Mouse (Mus musculus) neural tube, embryonic 13.5 days (tissue): ENCODE results near the gene Cdh23. TPM values are rescaled to one million over a fixed set of nuclear protein-coding genes. Genes with fewer than 3 reads are reported as not detected.
A peak's percentile ranks its signal among the peaks of the same experiment; 100 is the strongest.

Source experiments
- ATAC-seq: fragments of 200-750 bp; cut with Nextera tagmentation; 2 replicates; pipeline ENCODE4 v1.8.0; 2017; ENCODE audit warnings: low read depth, mild to moderate bottlenecking, moderate TSS enrichment, moderate library complexity
- H3K27ac ChIP-seq: fragments of 300-500 bp; sonication (generic); replicated peaks from 2 replicates; pipeline ENCODE4 v1.5.1; 2015; ENCODE audit warnings: moderate library complexity, mild to moderate bottlenecking, inconsistent platforms
- H3K27me3 ChIP-seq: fragments of 300-500 bp; sonication (generic); 2 replicates; pipeline ENCODE4 v1.6.1; 2015; ENCODE audit warnings: mild to moderate bottlenecking, inconsistent platforms
- H3K36me3 ChIP-seq: fragments of 300-500 bp; sonication (generic); 2 replicates; pipeline ENCODE4 v1.6.1; 2015; ENCODE audit warnings: mild to moderate bottlenecking, inconsistent platforms
- H3K4me1 ChIP-seq: fragments of 300-500 bp; sonication (generic); replicated peaks from 2 replicates; pipeline ENCODE4 v1.6.1; 2015; ENCODE audit warnings: inconsistent platforms
- H3K4me2 ChIP-seq: fragments of 300-500 bp; sonication (generic); 2 replicates; pipeline ENCODE4 v1.6.1; 2015; ENCODE audit warnings: inconsistent platforms, mild to moderate bottlenecking, moderate library complexity
- H3K4me3 ChIP-seq: fragments of 300-500 bp; sonication (generic); 2 replicates; pipeline ENCODE4 v1.5.1; 2015; ENCODE audit warnings: mild to moderate bottlenecking, inconsistent platforms
- H3K9ac ChIP-seq: fragments of 300-500 bp; sonication (generic); 2 replicates; pipeline ENCODE4 v1.6.1; 2015; ENCODE audit warnings: moderate library complexity, mild to moderate bottlenecking, inconsistent platforms
- H3K9me3 ChIP-seq: fragments of 300-500 bp; sonication (generic); 2 replicates; pipeline ENCODE4 v1.6.1; 2016; ENCODE audit warnings: inconsistent platforms
- WGBS: fragments of 180-500 bp; shearing (Covaris S2); methylation state at CpG from one replicate; pipeline ENCODE4 v1.1.7; 2015; 5-methylcytosine and 5-hydroxymethylcytosine counted together
- polyA plus RNA-seq: library from polyadenylated mRNA; unstranded; fragments of >200 nt; fragmentation: Nextera tagmentation; extraction: Ambion mirVana; gene quantifications from 2 replicates; pipeline ENCODE4 v1.2.1, GENCODE M21; 2015

The Cdh23 gene
- polyA plus RNA-seq, 1 experiment from 2014 or later: 1.4 TPM

DNA sequence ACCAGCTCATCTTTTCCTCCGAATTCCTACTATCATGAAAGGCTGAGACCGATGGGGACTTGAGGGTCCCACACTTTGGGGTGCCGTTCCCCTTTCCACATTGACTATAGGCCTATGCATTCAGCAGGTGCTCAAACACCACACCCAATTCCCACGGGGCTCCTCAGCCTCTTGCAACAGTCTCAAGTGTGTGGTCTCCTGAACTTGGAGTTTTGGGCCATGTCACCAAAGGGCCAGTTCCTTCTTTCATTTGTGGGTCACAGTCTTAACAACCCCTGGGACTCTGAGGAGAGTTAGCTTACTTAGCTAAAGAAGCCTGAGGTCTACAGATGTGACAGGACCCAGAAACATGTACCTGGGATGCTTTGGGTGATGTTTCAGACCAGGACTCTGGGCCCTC is 380.1 kb downstream of the Cdh23 start:
- H3K36me3 ChIP-seq: no peaks in the 10 kb centered on the region
- no peak overlapping the region for H3K27ac ChIP-seq
- no peak for ATAC-seq
- no peak overlapping the region for H3K4me3 ChIP-seq
- H3K9ac ChIP-seq: no peak overlapping the region
- H3K4me2 ChIP-seq: no peak overlapping the region
- no peaks in the 10 kb centered on the region for H3K9me3 ChIP-seq
- H3K4me1 ChIP-seq: no peaks in the 10 kb centered on the region
- no peaks in the 10 kb centered on the region for H3K27me3 ChIP-seq
- WGBS: 91% methylated on average over 4 of the region's 4 CpGs

DNA sequence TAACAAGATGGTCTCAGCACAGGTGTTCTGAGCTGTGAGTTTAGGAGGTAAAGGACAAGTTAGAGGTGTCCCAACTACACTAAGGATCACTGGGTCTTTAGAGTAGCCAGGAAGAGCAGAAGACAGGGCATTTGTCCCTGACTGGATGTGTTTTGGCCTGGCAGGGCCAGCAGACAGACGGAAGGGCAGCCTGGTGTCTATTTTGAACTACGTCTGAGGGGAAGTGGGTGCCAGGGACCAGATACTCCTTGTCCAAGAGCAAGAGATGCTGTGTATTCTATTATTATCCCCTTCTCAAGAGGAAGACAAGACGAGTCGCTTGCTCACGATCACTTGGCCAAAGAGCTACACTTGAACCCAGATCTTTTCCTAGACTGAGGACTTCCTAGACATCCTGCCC is 382.7 kb downstream of the Cdh23 start:
- no peak for ATAC-seq

DNA sequence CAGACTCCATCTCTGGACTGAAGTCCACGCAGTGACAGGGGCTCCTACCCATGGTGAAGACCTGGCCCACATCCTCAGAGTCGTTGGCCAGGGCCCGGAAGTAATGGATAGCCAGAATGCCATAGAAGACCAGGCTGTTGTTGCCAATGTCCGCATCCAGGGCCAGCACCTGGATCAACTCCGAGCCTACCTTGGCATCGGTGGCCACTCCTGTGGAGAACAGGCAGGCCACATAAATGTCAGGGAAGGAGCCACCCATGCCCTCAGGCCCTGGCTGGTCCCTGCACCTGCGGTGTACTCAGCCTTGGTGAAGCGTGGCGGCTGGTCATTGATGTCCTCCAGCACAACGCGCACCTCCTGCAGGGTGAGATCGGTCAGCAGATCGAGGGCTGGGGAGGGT is 385.7 kb downstream of the Cdh23 start:
- Histone ChIP-seq H3K4me3 (no peak overlapping the region), H3K36me3 (no peaks in the 10 kb centered on the region), H3K9ac (no peak overlapping the region), H3K4me2 (no peak overlapping the region), H3K9me3 (no peaks in the 10 kb centered on the region), H3K27ac (no peak overlapping the region), H3K27me3 (no peaks in the 10 kb centered on the region), H3K4me1 (no peaks in the 10 kb centered on the region)
- WGBS: 93% methylated on average over 13 of the region's 13 CpGs
- no peak for ATAC-seq

More for the DNA sequence above, 382.7 kb downstream of the Cdh23 start:
- Histone ChIP-seq H3K9me3 (no peaks in the 10 kb centered on the region), H3K4me3 (no peak overlapping the region), H3K27ac (no peak overlapping the region), H3K27me3 (no peaks in the 10 kb centered on the region), H3K4me1 (no peaks in the 10 kb centered on the region), H3K36me3 (no peaks in the 10 kb centered on the region), H3K4me2 (no peak overlapping the region), H3K9ac (no peak overlapping the region)
- WGBS: 94% methylated on average over 5 of the region's 5 CpGs

DNA sequence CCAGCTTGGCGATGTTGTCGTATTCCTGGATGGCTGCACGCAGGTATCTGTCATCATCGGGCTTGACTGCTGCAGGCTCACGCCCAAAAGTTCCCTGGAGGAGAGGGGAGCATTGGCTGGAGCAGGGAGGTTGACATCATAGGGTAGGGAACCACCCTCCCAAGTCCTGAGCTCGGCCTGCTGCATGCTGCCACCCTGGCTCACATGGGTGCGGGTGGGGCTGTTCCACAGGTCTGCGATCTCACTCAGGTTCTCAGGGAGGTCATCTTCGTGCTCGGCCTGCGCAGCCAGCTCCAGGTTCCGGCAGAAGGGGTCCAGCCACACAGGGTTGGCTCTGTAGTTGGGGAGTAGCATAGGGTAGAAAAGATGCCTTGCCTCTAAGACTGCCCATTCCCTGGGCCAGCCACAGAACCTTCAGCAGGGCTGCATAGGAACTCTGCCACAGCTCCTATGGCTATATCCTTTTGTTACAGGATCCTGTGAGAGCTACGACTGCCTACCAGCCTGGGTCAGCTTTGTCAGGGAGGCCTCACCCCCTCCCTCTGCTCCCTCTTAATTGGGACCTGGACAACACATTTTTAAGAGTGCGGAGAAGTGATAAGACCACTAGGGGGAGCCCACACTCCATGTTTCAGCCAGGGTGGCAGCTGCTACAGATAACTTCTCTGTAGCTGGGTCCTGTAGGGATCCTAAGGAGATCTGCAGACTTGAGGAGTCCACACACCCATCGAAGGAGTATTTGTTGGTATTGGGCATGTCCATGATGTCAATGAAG is 391.2 kb downstream of the Cdh23 start:
- H3K9ac ChIP-seq: no peak overlapping the region
- H3K4me3 ChIP-seq: no peak overlapping the region
- H3K9me3 ChIP-seq: no peaks in the 10 kb centered on the region
- H3K27me3 ChIP-seq: no peaks in the 10 kb centered on the region
- no peak overlapping the region for H3K27ac ChIP-seq
- WGBS: 70% methylated on average over 15 of the region's 15 CpGs
- no peak overlapping the region for H3K4me2 ChIP-seq
- H3K4me1 ChIP-seq: peaks cover 7% of the 10 kb centered on the region; the same call in 1 of the 2 replicates
- H3K36me3 ChIP-seq: peaks cover 35% of the 10 kb centered on the region
- peak; percentile 65 for ATAC-seq

DNA sequence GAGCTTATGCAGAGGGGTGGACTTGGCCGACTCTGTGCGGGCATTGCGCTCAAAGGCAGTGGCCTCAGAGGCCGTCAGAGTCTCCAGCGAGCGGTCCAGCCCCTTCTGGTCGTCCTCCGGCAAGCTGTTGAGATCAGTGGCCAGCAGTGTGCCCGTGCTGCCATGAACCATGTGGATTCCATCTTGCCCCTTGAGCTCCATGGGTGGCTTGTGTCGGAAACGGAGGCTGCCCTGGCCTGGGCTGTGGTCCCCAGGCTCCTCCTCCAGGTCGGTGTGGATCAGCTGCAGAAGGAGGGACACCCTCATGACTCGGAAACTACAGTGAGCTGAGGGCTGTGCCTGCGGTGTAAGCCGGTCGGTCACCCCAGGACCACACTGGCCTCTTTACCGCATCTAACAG is 392.9 kb downstream of the Cdh23 start:
- H3K27ac ChIP-seq: no peak overlapping the region
- no peak for ATAC-seq
- 86% methylated on average over 17 of the region's 17 CpGs for WGBS
- no peak overlapping the region for H3K9ac ChIP-seq
- no peaks in the 10 kb centered on the region for H3K9me3 ChIP-seq
- H3K4me2 ChIP-seq: no peak overlapping the region
- peaks cover 51% of the 10 kb centered on the region for H3K36me3 ChIP-seq
- no peak overlapping the region for H3K4me3 ChIP-seq
- no peaks in the 10 kb centered on the region for H3K27me3 ChIP-seq
- H3K4me1 ChIP-seq: peaks cover 7% of the 10 kb centered on the region; the same call in 1 of the 2 replicates

DNA sequence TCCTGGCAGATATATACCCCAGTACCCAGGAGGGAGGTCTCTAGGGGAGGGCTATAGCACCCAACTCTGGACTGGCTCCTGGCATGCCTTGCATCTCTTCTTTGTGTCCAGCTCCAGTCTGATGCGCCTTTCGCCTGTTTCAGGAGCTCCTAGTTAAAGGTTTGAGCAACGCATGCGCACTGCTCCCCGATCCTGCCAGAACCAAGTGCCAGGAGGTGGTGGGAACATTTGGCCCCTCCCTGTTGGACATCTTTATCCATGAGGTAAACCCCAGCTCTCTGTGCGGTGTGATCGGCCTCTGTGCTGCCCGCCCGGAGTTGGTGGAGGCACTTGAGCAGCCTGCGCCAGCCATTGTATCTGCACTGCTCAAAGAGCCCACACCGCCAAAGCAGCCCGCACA is 396.7 kb downstream of the Cdh23 start:
- Histone ChIP-seq H3K27me3 (no peaks in the 10 kb centered on the region), H3K9ac (no peak overlapping the region), H3K4me3 (no peak overlapping the region), H3K36me3 (peaks cover 85% of the 10 kb centered on the region), H3K27ac (no peak overlapping the region), H3K4me1 (peaks cover 7% of the 10 kb centered on the region; the same call in 1 of the 2 replicates), H3K9me3 (no peaks in the 10 kb centered on the region), H3K4me2 (no peak overlapping the region)
- no peak for ATAC-seq
- 97% methylated on average over 12 of the region's 12 CpGs for WGBS

DNA sequence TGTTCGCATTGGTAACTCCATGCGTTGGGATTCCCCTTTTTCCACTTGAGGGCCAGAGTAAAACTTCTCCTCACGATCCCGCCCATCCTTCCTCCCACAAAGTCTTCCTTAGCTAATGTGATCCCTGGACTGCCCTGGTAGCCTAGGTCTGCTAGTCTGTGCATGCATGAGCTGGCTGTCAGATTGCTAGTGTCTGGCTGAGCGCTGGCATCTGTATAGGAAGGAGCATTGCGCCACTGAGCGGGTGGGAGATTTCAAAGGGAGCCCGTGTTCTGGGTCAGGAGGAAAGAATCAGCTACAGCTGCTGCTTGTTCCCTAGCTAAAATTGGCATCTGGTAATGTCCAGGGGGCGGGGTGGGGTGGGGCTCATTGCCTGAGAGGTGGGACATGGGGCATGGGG is 400.3 kb downstream of the Cdh23 start:
- no peak overlapping the region for H3K9ac ChIP-seq
- H3K4me3 ChIP-seq: no peak overlapping the region
- peaks cover 92% of the 10 kb centered on the region for H3K36me3 ChIP-seq
- WGBS: 83% methylated on average over 9 of the region's 9 CpGs
- no peaks in the 10 kb centered on the region for H3K9me3 ChIP-seq
- no peak for ATAC-seq
- no peak overlapping the region for H3K27ac ChIP-seq
- H3K4me1 ChIP-seq: no peaks in the 10 kb centered on the region
- H3K4me2 ChIP-seq: no peak overlapping the region
- no peaks in the 10 kb centered on the region for H3K27me3 ChIP-seq

DNA sequence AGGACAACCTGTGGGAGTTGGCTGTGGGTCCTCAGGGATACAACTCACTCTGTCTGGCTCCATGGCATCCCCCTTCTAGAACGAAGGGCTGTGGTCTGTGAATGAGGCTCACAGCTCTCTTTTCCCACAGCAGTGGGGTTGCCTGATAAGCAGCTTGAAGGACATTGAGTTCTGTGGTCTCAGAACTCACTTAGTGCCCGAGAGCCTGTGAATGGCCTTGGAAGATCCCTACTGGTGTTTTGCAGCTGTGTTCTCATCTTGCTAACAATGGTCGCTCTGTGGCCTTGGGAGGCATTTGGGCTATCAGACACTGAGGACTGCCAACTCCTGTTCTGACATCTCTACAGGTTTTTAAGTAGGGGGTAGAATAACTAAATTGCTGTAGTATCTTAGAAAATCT is 400.9 kb downstream of the Cdh23 start:
- Histone ChIP-seq H3K9ac (no peak overlapping the region), H3K27me3 (no peaks in the 10 kb centered on the region), H3K4me3 (no peak overlapping the region), H3K36me3 (peaks cover 85% of the 10 kb centered on the region), H3K27ac (no peak overlapping the region), H3K9me3 (no peaks in the 10 kb centered on the region), H3K4me1 (peaks cover 4% of the 10 kb centered on the region), H3K4me2 (no peak overlapping the region)
- 90% methylated on average over 3 of the region's 3 CpGs for WGBS
- no peak for ATAC-seq

DNA sequence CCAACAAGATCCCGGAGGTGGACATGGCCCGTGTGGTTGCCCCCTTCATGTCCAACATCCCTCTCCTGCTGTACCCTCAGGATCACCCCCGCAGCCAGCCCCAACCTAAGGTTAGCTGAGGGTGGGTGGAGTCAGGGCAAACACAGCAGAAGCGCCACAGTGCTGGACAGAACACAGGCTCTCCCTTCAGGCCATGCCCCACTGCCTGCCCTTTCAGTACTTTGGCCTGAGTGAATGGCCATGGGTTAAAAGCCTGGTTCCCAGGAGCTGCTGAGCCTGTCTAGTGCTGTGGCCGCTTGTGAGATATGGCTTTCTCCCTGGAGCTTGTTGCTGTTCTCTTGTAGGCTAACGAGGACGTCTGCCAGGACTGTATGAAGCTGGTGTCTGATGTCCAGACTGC is 401.7 kb downstream of the Cdh23 start:
- Histone ChIP-seq H3K27me3 (no peaks in the 10 kb centered on the region), H3K9ac (no peak overlapping the region), H3K9me3 (no peaks in the 10 kb centered on the region), H3K36me3 (peaks cover 78% of the 10 kb centered on the region), H3K4me3 (no peak overlapping the region), H3K27ac (no peak overlapping the region), H3K4me1 (peaks cover 11% of the 10 kb centered on the region), H3K4me2 (no peak overlapping the region)
- 89% methylated on average over 7 of the region's 7 CpGs for WGBS
- ATAC-seq: no peak

DNA sequence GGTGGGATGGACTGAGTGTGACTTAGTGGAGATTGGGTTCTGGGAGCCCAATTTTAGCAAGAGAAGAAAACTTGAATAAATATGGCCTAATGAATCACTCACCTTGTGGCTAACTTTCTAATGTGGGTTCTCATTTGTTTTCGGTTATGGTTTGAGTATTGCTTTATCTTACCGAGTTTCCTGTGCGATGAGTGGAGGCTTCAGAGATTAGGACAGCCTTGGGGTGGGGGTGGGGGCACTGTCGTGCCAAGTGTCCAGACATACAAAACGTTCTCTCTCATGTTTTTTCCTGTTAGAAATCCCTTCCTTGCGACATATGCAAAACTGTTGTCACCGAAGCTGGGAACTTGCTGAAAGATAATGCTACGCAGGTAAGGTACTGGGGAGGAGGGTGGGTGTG is 404.1 kb downstream of the Cdh23 start:
- WGBS: 93% methylated on average over 8 of the region's 8 CpGs
- no peak for ATAC-seq
- Histone ChIP-seq H3K36me3 (peaks cover 56% of the 10 kb centered on the region), H3K27me3 (no peaks in the 10 kb centered on the region), H3K9me3 (no peaks in the 10 kb centered on the region), H3K4me3 (no peak overlapping the region), H3K9ac (no peak overlapping the region), H3K27ac (no peak overlapping the region), H3K4me1 (peaks cover 33% of the 10 kb centered on the region), H3K4me2 (no peak overlapping the region)

DNA sequence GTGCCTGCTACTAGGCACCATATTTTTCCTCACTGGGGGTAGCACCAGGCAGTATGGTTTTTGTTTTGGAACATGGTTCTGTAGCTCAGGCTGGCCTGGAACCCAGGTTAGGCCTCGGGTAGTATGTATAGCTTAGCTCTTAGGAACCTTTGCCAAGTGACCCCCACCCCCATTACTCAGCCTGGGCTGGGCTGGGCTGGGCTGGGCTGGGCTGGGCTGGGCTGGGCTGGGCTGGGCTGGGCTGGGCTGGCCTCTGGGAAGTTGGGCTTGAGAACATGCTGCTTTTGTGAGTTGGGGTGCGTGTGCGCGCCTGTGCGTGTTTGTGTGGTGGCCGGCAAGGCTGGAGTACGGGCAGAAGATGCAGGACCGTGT is 405.6 kb downstream of the Cdh23 start:
- Histone ChIP-seq H3K27me3 (no peaks in the 10 kb centered on the region), H3K9me3 (no peaks in the 10 kb centered on the region), H3K9ac (no peak overlapping the region), H3K4me3 (no peak overlapping the region), H3K27ac (no peak overlapping the region), H3K36me3 (peaks cover 42% of the 10 kb centered on the region), H3K4me2 (no peak overlapping the region), H3K4me1 (peaks cover 48% of the 10 kb centered on the region)
- WGBS: 85% methylated on average over 8 of the region's 8 CpGs
- ATAC-seq: no peak

DNA sequence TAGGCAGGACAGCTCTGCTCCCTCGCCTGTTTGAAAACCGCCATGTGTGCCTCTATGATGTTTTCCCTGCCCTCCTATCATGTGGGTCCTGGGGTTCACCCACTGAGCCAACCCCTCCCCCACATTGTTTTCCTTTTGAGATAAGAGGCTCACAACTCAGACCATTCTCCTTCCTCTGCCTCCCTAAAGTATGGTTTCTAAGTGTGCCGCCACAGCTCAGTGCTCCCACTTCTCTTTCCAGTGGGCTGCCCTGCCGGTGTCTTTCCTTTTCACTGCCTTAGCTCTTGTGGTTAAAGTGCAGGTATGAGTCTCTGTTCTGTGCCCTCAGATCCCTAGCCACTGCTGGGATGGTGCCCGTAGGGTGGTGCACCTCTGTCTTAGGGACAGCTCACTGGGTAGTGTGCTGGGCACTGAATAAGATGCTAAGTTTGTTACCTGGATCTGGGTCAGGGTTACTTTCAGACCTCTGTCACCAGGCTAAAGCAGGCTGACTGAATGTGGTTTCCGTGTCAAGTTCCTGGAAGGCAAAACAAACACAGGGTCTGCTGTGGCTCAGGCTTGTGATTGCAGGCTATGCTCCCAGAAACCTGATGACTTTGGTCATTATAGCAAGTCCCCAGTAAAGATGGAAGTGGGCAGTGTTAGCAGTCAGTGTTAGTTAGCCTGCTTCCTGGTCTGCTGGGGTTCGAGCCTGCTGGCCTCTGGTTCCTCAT is 406.1 kb downstream of the Cdh23 start:
- ATAC-seq: no peak
- Histone ChIP-seq H3K9me3 (no peaks in the 10 kb centered on the region), H3K4me3 (no peak overlapping the region), H3K4me1 (peaks cover 53% of the 10 kb centered on the region), H3K27me3 (no peaks in the 10 kb centered on the region), H3K4me2 (no peak overlapping the region), H3K27ac (no peak overlapping the region), H3K9ac (no peak overlapping the region), H3K36me3 (peaks cover 37% of the 10 kb centered on the region)
- WGBS: 73% methylated on average over 7 of the region's 7 CpGs
